Mouse (Mus musculus): Measurements from ENCODE around the gene Phyhipl.

Gene Phyhipl

DNA sequence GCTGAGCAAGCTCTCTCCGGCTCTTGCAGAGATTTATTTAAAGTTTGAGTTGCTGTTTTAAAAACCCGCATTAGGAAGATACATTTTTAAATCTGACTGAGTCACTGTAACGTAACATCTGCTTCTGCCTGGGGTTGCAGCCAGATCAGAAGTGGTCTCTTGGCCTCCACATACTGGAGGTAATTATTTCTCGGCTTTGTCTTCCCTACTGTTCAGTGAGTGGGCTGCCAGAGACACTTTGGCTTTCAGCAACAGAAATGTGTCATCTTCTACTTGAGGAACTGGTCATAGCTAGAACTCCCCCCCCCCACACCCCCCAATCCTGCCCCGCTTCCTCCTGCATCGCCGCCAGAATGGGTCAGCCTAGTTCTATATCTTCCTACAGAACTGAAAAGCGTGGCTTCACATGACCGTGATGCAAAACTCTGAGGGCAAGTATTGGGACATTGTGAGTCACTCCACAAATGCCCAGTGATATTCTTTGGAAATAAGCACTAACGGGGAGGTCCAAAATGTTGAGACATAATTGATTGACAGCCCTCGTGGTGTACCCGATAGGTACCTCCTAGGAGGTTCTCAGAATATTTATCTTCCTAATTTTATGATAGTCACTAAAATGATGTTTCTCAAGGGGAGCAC lies 125.5 kb downstream of the Phyhipl start:
- DNase-seq: no peak

DNA sequence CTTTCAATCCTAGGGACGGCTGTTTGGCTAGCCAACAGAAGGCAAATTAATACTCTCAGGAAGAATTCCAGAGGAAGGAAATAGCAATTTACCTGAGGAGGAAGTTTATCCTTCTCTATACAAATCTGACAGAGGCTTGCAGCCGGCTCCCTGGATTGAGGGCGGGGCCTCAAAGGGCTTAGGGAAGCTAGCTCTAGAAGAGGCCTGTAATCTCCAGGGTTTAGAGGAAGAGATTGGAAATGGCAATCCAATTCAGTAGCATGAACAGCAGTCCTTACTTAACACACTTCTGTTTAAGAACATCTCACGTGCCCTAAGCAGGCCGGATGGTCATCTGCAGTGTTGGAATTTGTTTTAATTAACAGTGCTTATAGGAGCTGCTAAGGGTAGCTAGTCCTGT lies 134.4 kb downstream of the Phyhipl start:
- no peak for DNase-seq

DNA sequence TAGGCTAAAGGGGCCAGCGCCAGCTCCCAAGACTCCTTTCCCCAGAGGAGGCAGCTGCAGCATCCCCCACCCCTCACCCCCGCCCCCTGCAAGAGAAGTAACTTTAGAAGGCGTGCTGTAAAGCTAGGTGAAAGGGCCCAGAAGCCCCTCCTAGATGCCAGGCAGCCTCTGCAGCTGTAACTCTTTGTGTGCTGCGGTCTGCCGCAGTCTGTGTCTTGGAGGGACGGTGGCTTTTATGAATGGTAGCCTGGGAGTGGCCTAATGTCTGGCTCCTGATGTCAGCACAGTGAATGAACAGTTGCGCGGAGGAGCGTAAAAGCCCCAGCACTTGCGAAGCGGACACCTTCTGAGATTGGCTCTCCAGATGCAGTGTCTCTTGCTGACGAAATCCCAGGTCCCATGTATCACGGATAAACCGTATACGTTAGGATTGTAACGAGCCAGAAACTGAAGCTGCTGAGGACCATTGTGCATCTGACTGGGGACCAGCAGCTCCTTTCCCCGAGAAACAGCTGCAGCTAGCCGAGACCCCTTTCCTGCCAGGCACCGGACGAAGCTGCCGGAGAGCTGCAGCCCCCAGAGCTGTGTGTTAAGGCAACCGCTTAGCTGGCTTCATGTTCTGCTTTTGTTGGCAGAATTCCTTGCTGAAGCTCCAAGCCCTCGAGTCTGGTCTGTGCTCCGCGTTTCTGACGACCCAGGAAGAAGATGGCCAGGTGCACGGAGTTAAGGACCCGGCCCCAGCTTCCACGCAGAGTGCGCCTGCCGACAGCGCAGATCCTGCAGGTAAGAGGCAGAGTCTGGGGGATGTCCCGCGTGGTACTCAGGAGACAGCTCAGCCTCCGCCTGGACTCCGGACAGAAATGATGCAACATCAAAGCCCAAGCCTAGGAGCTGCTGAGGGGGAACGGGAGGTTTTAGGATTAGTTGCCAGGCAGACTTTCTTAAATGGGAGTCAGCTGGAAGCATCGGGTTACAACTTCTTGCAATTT lies 135.3 kb downstream of the Phyhipl start:
- no peak for DNase-seq

DNA sequence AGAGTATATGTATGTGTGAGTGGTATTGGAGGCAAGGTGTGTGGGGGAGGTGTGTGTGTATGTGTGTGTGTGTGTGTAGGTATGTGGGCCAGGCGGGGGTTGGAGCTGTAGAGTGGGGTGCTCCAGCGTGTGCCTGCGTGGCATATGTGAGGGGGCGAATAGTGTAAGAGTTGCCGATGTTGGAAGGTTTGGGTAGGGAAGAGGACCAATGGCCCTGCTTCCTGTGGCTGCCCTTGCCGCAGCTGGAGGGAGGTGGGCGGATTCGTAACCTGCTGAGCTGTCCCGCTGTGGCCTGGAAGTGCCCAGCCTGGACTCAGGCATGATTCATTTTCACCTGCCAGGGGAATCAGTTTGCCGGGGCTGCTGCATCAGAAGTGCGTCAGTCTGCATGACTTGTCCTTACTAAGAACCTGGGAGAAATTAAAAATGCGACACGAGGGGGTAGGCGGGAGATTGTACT lies 136.1 kb downstream of the Phyhipl start:
- no peak for DNase-seq

DNA sequence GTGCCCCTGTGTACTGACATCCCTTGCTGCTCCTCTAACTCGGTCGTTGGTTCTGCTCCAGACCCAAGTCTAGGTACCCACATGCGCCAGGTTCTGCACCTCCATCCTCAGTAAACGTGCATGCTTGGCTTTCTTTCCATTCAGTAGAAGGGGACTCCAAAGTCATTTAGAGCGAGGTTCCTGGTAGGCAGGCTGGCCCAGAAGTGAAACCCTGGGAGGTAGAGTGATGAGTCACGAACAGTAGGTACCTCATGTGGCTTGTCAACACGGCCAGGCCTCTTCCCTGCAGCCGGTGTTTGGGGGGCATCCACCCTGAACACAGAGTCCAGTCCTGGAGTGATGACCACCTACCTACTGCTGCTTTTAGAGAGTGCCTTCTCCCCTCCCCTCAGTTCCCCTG lies 139.1 kb downstream of the Phyhipl start:
- no peak for DNase-seq

DNA sequence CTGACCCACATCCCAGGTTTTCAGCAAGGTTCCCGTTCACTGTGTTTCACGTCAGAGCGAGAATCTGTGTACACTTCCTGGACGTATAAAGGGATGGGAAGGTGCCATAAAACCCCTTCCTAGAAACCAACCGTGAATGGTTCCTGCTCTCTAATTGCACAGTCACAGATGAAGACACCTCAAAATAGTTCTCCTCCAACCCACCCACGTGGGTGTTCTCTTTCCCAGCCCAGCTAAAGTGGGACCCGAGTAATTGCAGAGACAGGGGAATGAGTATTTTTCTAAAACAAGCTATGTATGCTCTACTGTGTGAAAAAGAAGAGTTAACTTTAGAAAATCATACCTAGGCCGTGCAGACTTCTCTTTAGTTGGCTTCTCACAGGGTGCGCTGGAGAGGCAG lies 140.9 kb downstream of the Phyhipl start:
- DNase-seq: no peak

DNA sequence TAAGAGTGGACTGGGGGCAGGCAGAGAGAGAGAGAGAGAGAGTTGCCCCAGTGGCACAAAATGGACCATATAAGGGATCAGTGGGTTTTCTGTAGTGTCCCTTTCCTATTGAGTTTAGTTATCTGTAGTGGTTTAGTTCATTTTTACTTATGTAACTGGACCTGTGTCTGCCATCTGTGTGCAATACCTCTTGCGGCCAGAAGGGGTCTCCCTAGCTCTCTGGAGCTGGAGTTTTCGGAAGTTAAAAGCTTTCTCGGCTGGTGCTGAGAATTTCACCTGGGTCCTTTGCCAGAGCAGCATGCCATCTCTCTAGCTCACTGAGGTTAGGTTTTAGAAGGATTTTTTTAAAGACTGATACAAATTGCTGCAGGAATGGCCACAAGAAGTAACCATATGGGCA lies 147.9 kb downstream of the Phyhipl start:
- DNase-seq: no peak
